Mouse (Mus musculus) heart, postnatal 0 days (tissue): ENCODE data around the gene 1600014C23Rik.

Experiments used
- CTCF ChIP-seq: IDR thresholded peaks from 2 replicates; pipeline ENCODE4 v1.5.1; 2016; ENCODE audit warnings: antibody characterized with exemption, control low read depth, low read depth
- EP300 ChIP-seq: IDR thresholded peaks from 2 replicates; pipeline ENCODE4 v1.6.1; 2016; ENCODE audit warnings: antibody characterized with exemption, low read depth

GRCm38 (mm10) chr17:45723732-45724573 is 9.7 kb downstream of the 1600014C23Rik start:
- TF ChIP-seq CTCF, result peak; percentile 99
- TF ChIP-seq EP300, result no peak
